Mouse (Mus musculus) gastrocnemius, adult 2 months (tissue): ENCODE measurements at regions not wholly inside any gene's neighbourhood (a gene's known extent, or its start where the extent isn't known, plus 50 kb on each side); places are given as distances from the start of the nearest gene placed in this dataset.

Experiments used
- DNase-seq: peaks from one replicate; pipeline ENCODE4 v3.0.0; 2022
- H3K27ac ChIP-seq: fragments of 200-600 bp; 2 replicates; pipeline ENCODE4 v1.8.1; 2022; ENCODE audit warnings: mild to moderate bottlenecking
- H3K4me3 ChIP-seq: fragments of 200-600 bp; 2 replicates; pipeline ENCODE4 v1.8.1; 2022; ENCODE audit warnings: mild to moderate bottlenecking, moderate library complexity
- CTCF ChIP-seq: fragments of 200-600 bp; IDR thresholded peaks from 2 replicates; pipeline ENCODE4 v1.8.1; 2022; ENCODE audit warnings: antibody characterized with exemption, mild to moderate bottlenecking, moderate library complexity
- intact Hi-C: fragments of 180-260 bp; cut with DNase I; formaldehyde crosslinking; loops from one replicate; pipeline ENCODE4 v1.15.1; 2025

DNA sequence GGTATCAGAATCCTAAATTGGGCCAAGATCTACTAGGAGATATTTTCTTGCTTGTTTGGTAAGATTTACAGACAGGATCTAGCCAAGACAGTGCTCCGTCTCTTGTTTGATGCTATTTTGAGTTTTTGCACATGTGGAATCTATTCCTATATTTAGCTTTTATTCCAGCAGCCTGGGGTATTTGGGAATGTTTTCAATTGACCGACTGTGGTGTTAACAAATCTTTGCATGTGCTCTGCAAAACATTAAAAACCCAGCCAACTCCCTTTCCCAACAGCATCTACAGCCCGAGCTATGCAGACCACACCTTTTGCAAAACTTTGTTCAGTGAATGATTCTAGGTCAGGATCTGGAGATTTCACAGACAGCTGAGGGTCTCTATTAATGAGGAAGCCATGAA, 317.7 kb upstream of the Gm10131 start:
- intact Hi-C loops, result loop anchor here (5.0 kb wide), 1 partner anchor 43 kb away; no protein-coding TSS in a partner anchor
- no peak for DNase-seq
- Histone ChIP-seq H3K27ac (no peak overlapping the region), H3K4me3 (no peak overlapping the region)
- no peak for TF ChIP-seq CTCF

GRCm38 (mm10) chr8:34401571-34401970, 290.0 kb upstream of the Gm10131 start:
- TF ChIP-seq CTCF, result no peak
- Histone ChIP-seq H3K27ac (no peak overlapping the region), H3K4me3 (no peak overlapping the region)
- DNase-seq, result no peak
- intact Hi-C loops, result no loop called here

GRCm38 (mm10) chr8:34398914-34399813, 287.6 kb upstream of the Gm10131 start:
- intact Hi-C loops, result no loop called here
- no peak for DNase-seq

GRCm38 (mm10) chr8:34397583-34398411, 286.3 kb upstream of the Gm10131 start:
- intact Hi-C loops, result no loop called here
- no peak for DNase-seq
- H3K4me3 ChIP-seq, result no peak overlapping the region
- H3K27ac ChIP-seq, result no peak overlapping the region
- TF ChIP-seq CTCF, result no peak

More at GRCm38 (mm10) chr8:34398914-34399813, 287.6 kb upstream of the Gm10131 start:
- TF ChIP-seq CTCF, result no peak
- no peak overlapping the region for H3K4me3 ChIP-seq
- no peak overlapping the region for H3K27ac ChIP-seq

- Histone ChIP-seq H3K4me3 (no peak overlapping the region), H3K27ac (no peak overlapping the region)
- no peak for DNase-seq
- TF ChIP-seq CTCF, result peak; percentile 35; the same call in 1 of the 2 replicates
- intact Hi-C loops, result no loop called here
Observed at GRCm38 (mm10) chr8:34397225-34397582, 285.7 kb upstream of the Gm10131 start.

GRCm38 (mm10) chr8:34392981-34393828, 281.7 kb upstream of the Gm10131 start:
- intact Hi-C loops, result loop anchor here (5.0 kb wide), 1 partner anchor 419 kb away; no protein-coding TSS in a partner anchor
- DNase-seq, result peak; percentile 36
- no peak overlapping the region for H3K27ac ChIP-seq
- no peak for TF ChIP-seq CTCF
- peak overlapping the region; percentile 40 for H3K4me3 ChIP-seq

- no peak for DNase-seq
- intact Hi-C loops, result loop anchor here (5.0 kb wide), 1 partner anchor 420 kb away; no protein-coding TSS in a partner anchor
Observed at GRCm38 (mm10) chr8:34392208-34392980, 280.9 kb upstream of the Gm10131 start.

DNA sequence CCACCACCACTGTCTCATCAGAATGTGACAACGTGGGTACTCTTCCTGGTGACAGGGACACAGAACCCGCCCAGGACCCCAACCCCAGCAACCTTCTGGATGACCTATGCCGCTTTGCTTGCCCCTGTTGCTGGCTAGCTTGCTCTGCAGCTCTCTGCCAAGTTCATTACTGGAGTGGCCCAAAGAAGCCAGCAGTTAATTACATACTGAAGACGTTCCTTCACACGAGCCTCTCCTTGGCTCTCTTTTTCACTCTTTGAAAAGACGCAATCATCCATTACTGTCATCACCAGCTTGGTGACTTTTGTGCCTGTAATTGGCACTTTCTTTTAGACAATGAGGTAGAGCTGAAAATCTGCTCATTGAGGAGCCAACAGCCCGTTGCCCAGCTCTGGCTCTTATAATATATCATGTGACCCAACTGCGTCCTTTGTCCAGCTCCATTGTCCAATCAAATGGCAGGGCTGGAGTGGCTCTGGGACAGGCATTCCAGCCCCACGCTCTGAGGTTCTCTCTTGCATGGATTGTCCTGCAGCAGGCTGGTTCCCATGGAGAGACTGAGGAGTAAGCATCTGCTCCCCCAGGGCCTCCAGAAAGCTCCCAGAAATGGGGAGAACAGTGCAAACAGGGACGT, 274.4 kb upstream of the Gm10131 start:
- intact Hi-C loops, result no loop called here
- Histone ChIP-seq H3K27ac (no peak overlapping the region), H3K4me3 (no peak overlapping the region)
- DNase-seq, result no peak
- no peak for TF ChIP-seq CTCF

More at GRCm38 (mm10) chr8:34392208-34392980, 280.9 kb upstream of the Gm10131 start:
- no peak overlapping the region for H3K27ac ChIP-seq
- no peak for TF ChIP-seq CTCF
- peak overlapping the region; percentile 40 for H3K4me3 ChIP-seq

DNA sequence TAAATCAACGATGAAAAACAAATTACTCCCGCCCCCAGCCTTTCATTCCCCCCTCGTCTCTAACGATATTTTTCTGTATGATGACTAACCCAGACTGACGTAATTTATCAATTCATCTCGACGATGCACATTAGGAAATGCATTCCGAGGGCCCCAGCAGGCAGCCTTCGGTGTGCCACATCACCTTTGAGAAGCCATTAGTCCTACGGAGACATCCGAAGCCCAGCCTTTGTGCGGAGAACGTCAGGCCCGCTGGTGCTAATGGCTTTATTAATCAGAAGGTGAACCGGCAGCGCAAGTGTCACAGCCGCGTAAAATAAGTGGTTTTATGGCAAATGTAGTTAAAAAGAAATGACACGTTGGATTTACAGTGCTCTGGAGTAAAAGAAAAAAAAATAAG, 269.1 kb upstream of the Gm10131 start:
- Histone ChIP-seq H3K4me3 (no peak overlapping the region), H3K27ac (no peak overlapping the region)
- no peak for DNase-seq
- no peak for TF ChIP-seq CTCF
- intact Hi-C loops, result no loop called here

DNA sequence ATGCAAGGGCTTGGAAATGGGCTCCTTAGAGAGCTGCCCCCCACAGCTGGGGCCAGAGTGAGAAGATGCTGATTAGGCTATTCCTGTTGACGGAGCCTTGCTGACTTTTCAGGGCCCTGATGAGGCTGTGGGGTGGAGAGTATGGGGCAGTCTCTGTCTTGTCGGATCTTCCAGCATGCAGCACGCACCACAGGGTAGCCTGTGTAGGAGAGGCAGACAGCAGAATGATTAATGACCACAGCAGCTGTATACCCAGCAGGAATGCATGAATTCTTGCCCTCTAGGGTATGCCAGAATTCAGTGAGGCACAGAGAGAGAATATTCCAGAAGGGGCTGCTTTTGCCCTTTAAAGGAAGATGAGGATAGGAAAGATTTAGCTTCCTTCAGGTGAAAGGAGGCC, 265.6 kb upstream of the Gm10131 start:
- H3K27ac ChIP-seq, result no peak overlapping the region
- H3K4me3 ChIP-seq, result no peak overlapping the region
- intact Hi-C loops, result no loop called here
- no peak for TF ChIP-seq CTCF
- DNase-seq, result no peak

GRCm38 (mm10) chr8:34374242-34374641, 262.7 kb upstream of the Gm10131 start:
- TF ChIP-seq CTCF, result no peak
- Histone ChIP-seq H3K4me3 (no peak overlapping the region), H3K27ac (no peak overlapping the region)
- DNase-seq, result no peak
- intact Hi-C loops, result no loop called here

DNA sequence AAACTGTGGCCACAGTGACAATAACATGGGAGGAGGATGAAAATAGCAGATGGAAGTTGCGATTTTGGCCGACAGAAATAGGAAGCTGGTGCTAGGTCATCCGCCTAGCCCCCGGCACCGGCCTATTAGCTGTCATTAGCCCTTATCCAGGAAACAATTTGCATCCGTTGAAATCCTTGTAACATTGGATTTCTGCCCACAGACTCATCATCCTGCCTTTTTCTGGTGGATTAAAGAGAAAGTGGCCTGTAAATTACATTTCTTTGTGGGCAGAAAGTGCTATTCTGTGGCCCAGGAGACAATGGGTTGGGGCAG, 261.1 kb upstream of the Gm10131 start:
- H3K27ac ChIP-seq, result no peak overlapping the region
- TF ChIP-seq CTCF, result no peak
- no peak overlapping the region for H3K4me3 ChIP-seq
- no peak for DNase-seq
- intact Hi-C loops, result no loop called here
